Mouse (Mus musculus) CD4-positive, CD25-positive, alpha-beta regulatory T cell, adult 4 months (primary cell): Measurements from ENCODE around the gene Atp1b1. TPM values are rescaled to one million over a fixed set of nuclear protein-coding genes. Genes with fewer than 3 reads are reported as not detected.

Experiments
- ATAC-seq: one replicate; pipeline ENCODE4 v1.8.0; 2017
- polyA plus RNA-seq, 2 experiments: library from polyadenylated mRNA; unstranded; fragments of 100-300 nt; shearing (Covaris generic); gene quantifications; one replicate each; pipeline ENCODE4 v1.2.1; 2017

The Atp1b1 gene
- 1 to 10 TPM; 3.4 to 4.1 TPM for polyA plus RNA-seq

GRCm38 (mm10) chr1:164458245-164458613, at the start of gene Atp1b1:
Gene Atp1b1, minus strand, starts transcription at chr1:164458355.
- ATAC-seq: peak; percentile 85

DNA sequence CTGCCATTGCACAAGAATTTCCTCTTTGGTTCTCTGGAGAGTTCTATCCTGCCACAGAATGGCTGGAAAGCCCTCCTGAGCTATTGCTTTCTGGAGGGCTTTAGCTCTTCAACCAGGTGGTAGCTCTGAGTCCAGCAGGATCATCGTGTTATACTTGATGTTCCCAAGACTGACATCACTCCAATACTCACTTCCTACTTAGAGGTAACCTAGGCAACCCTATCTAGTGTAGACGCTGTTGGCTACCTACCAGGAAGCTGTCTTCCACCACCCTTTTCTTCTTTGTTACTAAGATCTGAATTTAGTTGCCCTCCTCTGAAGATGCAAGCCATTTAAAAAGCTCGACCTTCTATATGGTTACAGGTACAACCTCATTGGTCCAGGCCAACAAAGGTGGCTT, 46.9 kb upstream of the Atp1b1 start:
- no peak for ATAC-seq

DNA sequence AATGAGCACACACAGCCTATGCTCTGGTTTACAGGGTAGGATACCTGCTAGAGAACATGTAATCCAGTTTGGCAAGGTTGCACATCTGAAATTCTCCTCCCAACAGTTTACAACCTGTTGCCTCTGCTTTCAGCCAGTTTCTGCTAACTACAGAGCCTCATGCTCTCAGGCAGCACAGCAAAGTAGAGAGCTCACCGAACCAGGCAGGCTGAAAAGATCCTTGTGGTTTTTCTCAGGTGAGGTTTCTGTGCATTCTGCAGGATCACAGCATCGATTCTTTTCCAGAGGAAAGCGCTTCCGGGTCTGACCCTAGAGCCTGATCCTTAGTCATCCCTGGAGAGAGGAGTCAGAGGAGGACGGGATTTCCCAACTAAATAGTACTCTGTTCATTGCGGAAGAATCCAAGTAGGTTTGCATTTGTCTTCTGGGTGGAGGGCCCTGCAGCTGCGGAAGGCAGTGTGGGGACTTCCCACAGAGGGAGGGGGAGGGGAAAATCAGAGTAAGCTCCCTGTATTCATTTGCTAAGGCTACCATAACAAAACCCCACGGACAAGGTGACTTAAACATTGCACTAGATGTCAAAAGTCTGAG, 45.1 kb upstream of the Atp1b1 start:
- peak; percentile 90 for ATAC-seq

DNA sequence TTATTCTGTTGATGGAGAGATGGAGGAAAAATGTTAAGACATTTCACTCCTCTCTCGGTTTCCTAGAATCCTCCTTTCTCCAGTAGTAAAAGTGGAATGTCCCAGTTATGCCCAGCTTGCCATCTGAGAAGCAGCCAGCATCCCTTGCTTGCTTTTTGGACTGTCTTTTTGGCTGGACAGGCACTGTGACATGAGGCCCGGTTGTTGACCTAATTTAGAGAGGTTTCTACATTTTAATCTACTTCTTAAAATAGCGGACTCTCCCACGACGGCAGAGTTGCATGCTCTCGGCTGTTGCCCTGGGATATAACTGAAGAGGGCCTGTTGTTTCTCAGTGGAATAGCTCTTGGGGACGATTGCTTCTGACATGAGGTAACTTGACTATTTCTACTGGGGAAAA, 44.1 kb upstream of the Atp1b1 start:
- ATAC-seq: no peak

DNA sequence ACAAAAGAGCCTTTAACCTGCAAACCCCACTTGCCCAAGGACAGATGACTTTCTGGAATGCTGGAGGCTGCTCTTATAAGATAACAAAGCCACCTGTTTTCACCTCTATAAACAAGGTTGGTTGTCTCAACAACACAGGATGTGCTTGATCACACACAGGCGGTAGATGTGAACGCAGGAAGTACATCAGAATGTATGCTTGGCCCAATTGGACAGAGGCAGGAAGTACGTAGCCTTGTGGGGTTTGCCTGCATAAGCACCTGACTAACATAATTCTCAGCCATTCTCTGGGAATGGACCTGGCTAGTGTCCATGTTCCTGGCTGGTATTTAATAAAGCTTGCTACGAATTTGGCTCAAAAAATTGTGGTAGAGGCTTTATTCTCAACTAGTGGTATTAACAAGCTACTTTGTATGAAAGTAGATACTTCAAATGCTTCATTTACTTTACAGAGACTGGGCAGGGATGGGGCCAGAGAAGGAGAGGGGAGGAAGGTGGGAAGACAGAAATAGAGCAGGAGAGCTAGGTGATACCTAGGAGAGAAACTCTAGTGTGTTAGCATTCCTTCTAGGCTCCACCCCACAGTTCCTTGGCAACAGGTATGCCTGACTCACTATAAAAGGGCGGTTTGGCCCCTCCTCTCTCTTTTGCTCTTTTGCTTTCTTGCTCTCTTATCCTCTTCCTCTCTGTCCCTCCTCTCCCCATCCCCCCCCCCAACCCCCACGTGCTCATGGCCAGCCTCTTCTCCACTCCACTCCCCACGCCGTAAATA, 36.8 kb upstream of the Atp1b1 start:
- peak; percentile 96 for ATAC-seq

- peak; percentile 10 for ATAC-seq
These were observed 36.1 kb upstream of the Atp1b1 start for GRCm38 (mm10) chr1:164494215-164494614.

GRCm38 (mm10) chr1:164493042-164493705, 35.0 kb upstream of the Atp1b1 start:
- ATAC-seq: no peak

DNA sequence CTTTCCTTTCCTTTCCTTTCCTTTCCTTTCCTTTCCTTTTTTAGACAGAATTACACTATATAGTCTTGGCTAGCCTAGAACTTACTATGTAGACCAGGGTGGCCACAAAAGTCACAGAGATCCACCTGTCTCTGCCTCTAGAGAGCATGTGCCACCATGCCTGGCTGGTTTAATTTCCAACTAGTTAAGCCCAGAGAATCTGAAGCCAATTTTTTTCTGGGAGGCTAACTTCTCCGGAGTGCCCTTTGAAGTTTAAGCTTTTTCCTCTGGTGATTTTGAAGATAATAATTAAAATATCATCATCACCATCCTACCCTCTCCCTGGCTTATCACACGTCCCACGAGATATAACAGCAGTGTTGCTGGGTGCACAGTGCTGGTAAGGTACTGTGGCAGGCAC, 34.3 kb upstream of the Atp1b1 start:
- no peak for ATAC-seq

DNA sequence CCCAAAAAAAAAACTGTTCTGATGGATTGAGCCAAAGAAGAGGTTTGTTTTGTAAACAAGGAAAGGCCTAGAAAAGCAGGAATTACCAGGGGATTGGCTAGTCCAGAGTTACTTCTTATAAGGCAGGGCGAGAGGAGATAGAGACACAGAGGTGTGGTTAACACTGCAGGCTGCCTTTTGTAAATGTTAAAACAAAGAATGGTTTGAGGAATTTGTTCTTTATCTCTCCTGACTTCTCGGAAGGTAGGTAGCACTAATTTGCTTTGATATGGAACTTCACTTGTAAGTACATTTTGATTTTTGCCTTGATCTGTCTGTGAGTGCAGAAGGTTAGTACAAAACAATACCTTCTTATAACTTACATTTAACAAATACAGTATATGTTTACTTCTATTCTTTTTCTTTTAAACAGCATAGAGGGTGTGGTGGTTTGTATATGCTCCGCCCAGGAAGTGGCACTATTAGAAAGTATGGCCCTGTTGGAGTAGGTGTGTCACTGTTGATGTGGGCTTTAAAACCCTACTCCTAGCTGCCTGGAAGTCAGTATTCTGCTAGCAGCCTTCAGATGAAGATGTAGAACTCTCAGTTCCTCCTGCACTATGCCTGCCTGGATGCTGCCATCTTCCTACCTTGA, 31.9 kb upstream of the Atp1b1 start:
- ATAC-seq: no peak

DNA sequence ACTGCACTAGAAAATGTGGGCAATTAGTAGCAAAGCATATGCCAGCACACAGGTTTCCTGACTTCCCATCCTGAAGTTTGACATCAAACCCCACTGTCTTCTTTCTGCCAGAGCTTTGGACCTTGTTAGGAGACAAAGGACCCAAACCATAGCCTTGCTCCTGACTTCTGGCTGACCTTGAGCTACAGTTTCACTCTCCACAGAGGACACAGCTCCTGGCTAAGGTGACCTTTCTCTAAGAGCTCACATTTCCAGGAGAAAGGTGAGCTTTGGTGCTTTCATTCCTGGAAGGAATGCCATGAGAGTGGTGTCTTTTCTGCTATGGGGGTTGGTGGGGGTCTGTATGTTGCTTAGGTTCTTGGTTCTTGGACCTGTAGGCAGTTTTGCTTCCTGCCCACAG, 25.6 kb upstream of the Atp1b1 start:
- no peak for ATAC-seq

DNA sequence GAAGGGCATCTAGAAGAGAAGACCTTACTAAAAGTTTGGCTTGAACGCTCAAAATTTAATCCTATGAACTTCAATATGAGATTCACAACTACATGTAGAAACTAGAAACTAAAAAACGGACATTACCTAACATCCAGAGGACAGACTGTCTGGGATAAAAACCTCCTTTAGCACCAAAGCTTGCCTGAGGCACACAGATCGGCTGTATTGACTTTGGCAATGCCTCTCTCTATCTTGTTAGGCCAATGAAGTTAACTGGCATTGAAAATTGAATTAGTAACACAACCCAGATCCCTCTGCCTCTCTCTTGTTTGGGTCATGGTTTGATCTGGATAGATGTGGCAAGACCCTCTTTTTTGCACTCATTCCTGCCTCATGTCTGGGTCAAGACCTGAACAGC, 24.7 kb upstream of the Atp1b1 start:
- ATAC-seq: no peak

- ATAC-seq: no peak
These were observed 23.6 kb upstream of the Atp1b1 start for GRCm38 (mm10) chr1:164481645-164482354.

DNA sequence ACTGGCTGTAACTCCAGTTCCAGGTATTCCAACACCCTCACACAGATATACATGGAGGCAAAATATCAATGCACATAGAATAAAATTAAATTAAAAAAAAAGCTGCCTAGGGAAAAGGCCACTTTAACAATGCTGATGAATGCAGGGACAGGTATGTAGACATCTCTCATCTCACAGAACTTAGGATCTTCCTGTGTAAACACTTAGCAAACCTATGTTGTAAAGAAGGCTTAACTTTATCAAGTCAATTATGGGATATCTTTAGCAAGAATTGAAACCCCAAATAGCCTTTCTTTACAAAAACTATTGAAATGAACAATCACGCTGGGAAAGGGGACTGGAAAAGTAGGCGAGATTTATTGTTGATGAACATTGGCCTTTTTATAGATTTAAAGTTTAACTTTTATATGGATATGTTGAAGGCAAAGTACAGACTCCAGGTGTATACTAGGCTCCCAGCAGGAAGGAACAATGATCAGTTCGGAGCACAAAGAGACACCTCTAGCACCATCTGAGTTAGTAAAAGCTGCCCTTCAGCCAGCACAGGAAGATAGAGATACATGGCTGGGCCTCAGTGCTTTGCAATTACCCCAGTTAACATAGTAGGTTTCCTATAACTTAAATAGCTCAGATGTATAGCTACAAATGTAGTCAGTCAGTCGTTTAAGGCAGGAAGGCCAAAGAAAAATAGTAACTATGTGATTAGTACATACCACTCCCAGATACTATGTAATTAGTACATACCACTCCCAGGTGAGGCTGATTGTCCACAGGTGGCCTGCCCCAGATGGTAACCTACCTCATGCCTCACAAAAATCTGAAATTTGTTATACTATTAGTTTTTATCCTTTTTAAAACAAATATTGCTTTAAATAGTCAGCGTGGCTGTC, 22.8 kb upstream of the Atp1b1 start:
- ATAC-seq: no peak

DNA sequence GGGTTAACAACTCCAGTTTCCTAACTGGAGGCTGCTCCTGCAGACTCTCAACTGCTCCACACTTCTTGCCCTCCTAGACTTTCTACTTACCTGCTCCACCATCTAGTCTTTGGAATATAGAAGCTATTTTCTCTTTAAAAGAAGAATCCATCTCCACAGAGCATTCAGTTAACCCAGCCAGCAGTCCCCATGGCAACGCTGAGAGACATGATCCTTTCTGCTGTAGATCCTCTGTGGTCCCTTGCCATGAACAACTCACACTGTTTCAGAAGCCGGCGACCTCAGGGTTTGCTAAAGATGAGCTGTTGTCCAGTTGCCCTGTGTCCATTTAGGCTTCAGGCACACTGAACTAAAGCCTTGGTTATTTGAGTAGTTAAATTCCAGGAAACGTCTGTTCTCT, 17.7 kb upstream of the Atp1b1 start:
- ATAC-seq: no peak

- ATAC-seq: no peak
These were observed 16.8 kb upstream of the Atp1b1 start for GRCm38 (mm10) chr1:164474778-164475511.

- no peak for ATAC-seq
These were observed 16.2 kb upstream of the Atp1b1 start for GRCm38 (mm10) chr1:164474310-164474709.

- no peak for ATAC-seq
These were observed 15.2 kb upstream of the Atp1b1 start for GRCm38 (mm10) chr1:164473398-164473797.

- ATAC-seq: no peak
These were observed 13.5 kb upstream of the Atp1b1 start for GRCm38 (mm10) chr1:164471632-164472031.

DNA sequence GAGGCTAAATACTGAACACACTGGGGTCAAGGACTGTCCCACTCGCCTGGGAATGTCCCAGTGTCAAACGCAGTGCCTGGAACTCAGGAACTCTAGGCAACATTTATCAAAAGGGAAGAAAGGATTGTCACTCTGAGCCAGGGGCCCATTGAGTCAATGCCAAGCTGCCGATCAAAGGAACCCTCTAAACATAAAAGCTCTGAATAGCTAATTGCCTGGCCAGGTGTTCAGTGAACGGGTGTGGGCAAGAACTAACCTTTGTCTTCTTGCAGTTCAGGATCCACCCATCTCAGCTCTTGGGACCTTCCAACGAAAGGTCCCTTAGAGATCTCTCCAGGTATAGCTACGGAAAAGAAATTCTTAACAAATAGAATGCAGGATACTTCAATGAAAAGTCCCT, 12.8 kb upstream of the Atp1b1 start:
- ATAC-seq: no peak

DNA sequence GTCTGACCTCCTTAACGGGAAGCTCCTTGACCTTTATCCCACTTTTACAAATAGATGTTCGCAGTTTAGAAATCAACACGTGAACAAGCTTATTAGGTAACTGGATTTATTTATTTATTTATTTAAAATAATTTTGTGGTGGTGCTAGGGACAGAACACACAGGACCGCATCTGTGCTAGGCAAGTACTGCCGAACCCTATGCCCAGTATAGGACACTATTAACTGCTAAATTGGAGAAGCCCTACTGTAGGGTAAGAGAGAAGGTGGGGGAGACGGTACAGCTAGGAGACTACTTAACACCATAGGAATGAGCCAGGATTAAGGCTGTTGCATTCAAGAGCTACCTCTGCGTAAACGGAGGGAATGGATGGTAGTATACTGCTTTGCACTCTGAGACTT, 10.2 kb upstream of the Atp1b1 start:
- ATAC-seq: no peak

GRCm38 (mm10) chr1:164467406-164467805, 9.3 kb upstream of the Atp1b1 start:
- ATAC-seq: no peak
